Mouse (Mus musculus): ENCODE measurements around the gene Arf4. TPM values are rescaled to one million over a fixed set of nuclear protein-coding genes. Genes with fewer than 3 reads are reported as not detected.

The Arf4 gene
- polyA plus RNA-seq (2012; rRNA removed), result 127 and 159 TPM in 2 replicates

DNA sequence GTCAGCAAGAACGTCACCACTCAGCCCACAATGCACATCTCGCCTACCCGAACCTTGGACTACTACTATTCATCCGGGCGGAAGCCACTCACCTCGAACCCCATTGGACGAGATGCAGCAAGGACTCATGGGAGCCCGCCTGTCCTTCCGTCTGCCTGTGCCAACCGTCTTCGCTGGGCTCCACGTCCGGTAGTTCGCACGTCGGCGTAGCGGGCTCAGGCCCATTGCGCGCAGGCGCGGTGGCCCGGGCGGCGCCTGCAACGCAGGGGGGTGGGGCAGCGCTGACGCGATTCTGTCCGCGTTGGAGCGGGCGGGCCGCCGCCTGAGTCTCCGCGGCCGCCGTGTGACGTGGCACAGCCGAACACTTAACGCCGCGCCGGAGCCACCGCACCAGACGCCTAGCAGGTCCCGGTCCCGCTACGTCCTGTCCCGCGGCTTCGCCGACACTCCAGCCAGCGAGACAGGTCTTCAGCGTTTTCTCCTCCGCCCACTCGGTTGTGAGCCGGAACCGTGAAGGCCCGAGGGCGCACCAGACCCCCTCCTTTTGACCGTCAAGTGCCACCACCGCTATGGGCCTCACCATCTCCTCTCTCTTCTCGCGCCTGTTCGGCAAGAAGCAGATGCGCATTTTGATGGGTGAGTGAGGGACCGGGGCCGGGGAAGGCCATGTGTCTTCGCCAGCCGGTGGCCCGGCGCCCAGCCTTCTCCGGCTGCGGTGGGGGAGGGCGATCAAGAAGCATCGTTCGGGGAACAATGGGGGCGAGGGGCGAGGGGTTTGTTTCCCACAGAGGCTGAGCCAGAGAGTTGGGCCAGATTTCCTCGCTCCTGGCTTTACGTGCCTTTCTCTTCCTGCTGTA is at the start of gene Arf4:
Arf4 (plus strand) TSS at position 224 of the 857 bp plus-strand sequence.
- peak; percentile 94 for DNase-seq (ENCODE audit: low read depth, low spot score)
- under 1% methylated on average over 83 of the region's 83 CpGs for WGBS

DNA sequence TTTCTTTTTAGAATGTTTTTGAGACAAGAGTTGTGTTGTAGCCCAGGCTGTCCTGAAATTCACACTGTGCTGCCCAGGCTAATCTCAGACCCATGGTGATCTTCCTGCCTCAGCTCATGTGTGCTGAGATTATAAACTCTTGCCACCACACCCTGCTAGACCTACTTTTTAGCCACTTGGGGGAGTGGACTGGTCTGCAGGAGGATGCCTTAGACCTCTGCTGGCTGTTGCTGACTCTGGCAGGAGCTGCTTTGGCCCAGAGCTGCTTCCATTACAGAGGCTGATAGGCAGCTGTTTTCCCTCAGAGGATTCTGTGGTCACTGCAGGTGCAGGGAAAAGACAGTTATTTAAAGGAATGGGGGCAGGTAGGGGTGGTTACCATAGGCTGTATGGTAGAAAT is 46.5 kb upstream of the Arf4 start:
- no peak for DNase-seq (ENCODE audit: low read depth, low spot score)

- WGBS, result 79% methylated on average over 2 of the region's 2 CpGs
- DNase-seq (ENCODE audit: low read depth, low spot score), result no peak
Observed at GRCm38 (mm10) chr14:26593281-26593895, 44.5 kb upstream of the Arf4 start.

DNA sequence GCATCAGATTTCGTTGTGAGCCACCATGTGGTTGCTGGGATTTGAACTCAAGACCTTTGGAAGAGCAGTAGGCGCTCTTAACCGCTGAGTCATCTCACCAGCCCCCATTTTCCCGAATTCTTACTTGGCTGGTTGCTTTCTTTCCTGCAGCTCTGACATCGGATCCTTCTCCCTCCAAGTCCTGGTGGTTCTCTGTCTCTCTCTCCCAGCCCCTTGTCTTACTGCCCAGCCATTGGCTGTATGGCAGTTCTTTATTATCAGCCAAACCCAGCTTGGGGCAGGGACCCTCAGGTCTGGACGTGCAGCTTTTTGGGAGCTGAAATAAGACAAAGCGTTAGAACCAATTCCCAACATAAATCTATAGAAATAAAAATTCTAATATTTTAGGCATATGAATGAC is 42.7 kb upstream of the Arf4 start:
- no peak for DNase-seq (ENCODE audit: low read depth, low spot score)
- WGBS, result 92% methylated on average over 7 of the region's 7 CpGs

DNA sequence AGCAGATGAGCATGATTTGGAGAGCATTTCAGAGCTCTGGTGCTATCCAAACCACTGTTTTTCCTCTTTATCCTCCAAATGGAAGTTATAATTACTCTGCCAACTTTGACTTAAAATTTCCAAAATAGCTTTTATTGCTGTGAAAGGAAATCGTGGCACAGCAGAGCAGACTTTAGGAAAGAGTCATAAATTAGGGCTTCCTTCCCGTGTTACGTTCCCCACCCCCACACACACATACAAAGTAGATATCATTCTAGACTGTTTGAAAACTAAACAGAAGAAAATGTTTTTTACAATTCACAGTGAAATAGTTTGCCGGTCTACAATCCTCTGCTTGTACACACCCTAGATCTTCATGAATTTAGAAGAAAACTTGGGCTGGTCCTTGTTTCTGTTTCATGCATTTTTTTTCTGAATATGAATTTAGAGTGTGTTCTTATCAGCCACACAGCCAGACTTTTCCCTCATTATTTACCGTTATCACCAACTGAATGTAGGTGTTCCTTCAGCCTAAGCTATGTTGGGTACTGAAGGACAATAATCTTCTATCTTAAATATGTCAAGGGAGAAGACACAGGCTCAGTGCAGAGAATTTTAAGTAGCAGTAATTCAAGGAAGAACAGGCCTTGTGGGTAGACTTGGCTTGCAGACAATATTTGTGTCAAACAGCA is 42.0 kb upstream of the Arf4 start:
- DNase-seq (ENCODE audit: low read depth, low spot score), result no peak
- 56% methylated on average over 5 of the region's 5 CpGs for WGBS

DNA sequence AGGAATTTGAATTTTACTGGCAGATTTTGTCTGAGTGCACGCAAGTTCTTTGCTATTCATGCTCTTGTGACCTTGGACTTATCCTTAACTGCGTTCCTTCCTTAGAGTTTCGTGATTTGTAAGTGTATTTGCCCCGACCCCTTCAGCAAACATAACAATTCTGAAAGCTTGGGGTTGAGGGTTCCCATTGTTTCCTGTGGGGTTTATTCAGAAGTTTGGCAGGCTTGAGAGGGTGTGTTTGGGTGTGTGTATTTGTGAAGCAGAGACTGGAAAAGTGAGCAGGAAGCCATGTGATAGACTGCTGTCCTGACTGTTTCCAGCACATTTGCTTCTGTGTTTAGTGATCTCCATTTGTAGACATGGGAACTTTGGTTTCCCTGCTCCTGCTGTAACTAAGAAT is 32.5 kb upstream of the Arf4 start:
- 39% methylated on average over 4 of the region's 4 CpGs for WGBS

DNA sequence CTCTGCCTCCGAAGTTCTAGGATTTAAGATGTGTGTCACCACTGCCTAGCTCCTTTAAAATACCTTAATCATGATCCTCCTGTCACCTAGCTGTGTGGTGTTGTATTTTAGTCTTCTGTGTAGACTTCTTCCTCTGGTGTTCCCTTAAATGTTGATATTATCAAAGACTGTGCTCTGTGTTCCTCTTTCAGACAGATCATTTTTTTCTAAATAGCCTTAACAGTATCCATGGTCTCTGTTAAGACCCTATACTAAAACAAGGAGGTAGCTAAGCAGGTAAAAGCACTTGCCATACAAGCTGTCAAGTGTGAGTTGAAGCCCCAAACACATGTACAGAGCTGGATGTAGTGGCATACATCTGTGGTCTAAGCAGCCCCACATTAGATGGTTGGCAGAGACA is 28.2 kb upstream of the Arf4 start:
- DNase-seq (ENCODE audit: low read depth, low spot score), result no peak
- WGBS, result 93% methylated on average over 1 of the region's 1 CpGs

More for the DNA sequence above, 32.5 kb upstream of the Arf4 start:
- DNase-seq (ENCODE audit: low read depth, low spot score), result peak; percentile 16

DNA sequence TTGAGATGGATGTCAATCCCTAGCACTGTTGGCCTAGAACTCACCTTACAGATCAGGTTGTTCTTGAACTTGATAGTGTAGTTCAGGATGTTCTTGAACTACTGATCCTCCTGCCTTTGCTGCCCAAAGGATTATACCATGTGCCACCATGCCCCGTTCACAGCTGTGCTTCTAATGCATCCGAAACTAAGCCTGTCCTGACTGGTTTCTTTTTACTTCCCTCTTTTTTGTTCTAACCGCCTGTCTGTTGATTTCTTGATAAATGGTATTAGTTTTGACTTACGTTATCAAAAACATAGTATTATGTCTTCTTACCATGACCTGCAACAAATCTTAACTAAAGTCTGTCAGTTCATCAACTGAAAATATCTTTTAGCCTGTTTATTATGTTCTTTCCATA is 27.2 kb upstream of the Arf4 start:
- 91% methylated on average over 4 of the region's 4 CpGs for WGBS

GRCm38 (mm10) chr14:26625301-26625700 is 12.6 kb upstream of the Arf4 start:
- no peak for DNase-seq (ENCODE audit: low read depth, low spot score)
- WGBS, result 60% methylated on average over 4 of the region's 4 CpGs

More for the DNA sequence above, 27.2 kb upstream of the Arf4 start:
- no peak for DNase-seq (ENCODE audit: low read depth, low spot score)

DNA sequence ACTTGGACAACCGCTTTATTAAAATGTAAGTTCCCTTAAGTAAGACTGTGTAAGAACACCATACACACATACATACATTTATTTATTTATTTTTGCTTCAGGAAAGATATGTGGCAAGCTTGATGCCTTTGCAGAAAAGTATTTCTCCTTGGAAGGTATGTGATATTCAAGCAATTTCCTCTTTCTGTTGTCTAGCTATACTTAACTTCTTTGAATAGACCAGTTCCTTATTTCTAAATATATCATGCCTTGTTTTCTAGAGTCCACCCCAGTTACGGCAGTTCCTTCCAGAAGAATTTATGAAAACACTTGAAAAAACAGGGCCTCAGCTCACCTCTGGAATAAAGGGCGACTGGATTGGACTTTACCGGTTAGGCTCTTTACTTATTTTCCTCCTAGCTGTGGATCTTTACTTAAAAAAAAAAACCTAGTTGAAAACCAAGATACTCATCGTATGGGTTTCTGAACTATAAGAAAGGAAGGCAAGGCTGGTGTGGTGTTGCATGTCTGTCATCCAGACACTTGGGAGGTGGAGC is 11.2 kb upstream of the Arf4 start:
- 86% methylated on average over 5 of the region's 5 CpGs for WGBS
- no peak for DNase-seq (ENCODE audit: low read depth, low spot score)

DNA sequence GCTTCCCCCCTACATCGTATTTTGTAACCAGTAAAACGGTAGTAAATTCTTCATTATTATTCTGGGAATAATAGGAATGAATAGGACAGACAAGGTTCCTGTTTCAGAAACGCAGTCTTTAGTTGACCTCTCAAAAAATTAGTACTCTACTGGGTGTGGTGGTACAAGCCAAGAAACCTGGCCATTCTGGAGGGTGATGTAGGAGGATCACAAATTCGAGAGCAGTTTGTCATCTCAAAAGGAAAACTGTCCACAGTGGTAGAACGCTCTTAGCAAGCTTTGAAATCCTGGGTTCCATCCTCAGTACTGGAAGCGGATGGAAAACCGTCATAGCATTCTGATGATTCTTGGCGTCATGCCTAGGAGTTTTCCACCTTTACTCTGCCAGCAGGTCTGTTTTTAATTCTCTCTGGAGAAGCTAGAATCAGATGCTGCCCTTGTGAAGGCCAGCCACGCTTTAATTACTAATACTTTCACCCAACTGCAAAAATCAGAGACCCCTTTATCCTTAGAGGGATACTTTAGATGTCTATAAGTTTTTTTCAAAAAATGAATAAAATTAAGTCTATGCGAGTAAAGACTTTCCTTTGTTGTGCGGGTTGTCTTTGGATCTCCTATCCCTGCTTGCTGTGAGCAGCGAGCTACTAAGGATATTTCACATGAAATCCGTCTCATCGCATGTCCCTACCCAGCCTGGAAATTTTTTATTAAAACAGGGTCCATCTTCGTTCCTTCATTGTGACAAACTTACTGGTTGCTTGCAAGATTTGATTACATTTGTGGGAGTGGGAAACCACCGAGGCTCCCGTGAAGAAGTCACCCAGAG is 636 bp upstream of the Arf4 start:
- 6% methylated on average over 17 of the region's 17 CpGs for WGBS
- peak; percentile 33 for DNase-seq (ENCODE audit: low read depth, low spot score)

DNA sequence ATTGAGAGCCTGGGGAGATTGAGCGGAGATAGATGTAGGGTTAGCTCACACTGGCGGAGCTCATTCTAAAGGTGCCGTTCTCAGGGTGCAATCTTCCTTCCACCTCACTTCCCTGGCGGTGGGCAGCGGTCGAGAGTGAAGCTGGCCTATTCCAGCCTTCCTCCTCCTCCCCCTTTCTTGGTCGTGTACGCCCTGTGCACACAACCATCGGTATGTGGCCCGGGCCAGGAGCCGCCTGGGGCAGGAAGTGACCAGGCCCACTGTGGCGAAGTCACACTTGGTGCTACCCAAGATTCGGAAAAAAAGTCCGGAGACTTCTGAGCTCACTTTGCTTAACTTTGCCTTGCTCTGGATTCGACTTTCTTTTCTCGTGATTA is 822 bp downstream of the Arf4 start:
- peak; percentile 42 for DNase-seq (ENCODE audit: low read depth, low spot score)
- under 1% methylated on average over 16 of the region's 16 CpGs for WGBS

DNA sequence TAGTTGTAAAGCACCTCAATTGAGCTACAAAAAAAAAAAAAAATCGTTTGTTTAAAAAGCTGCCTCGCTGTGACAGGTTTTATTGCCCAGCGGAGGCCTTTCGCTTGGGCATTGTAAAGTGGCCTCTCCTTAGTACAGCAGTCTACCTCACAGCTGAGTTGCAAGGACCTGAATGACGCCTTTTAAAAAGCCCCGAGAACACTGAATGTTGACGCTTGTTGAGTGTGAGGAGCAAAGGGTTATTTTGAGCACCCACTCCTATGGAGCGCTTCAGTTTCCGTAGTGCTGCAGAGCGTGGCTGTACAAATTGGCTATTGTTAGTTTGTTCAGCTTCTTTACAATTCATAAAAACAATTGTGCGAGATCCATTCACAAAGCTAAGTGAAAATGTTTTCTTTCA is 1.4 kb downstream of the Arf4 start:
- DNase-seq (ENCODE audit: low read depth, low spot score), result peak; percentile 39

DNA sequence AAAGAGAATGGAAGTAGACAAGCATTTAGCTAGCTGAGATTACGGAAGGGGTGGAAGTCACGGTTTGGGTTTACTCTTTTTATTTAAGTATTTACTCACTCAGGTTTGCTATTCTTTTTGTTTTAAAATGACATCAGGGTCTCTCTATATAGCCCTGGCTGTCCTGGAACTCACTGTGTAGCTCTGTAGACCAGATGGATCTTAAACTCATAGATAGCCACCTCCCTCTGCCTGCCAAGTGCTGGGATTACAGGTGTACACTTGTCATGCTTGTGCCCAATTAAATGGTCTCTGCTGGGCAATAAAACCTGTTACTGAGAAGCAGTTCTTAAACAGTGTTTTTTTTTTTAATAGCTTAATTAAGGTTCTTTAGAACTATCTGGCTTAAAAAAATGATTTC is 2.1 kb downstream of the Arf4 start:
- 8% methylated on average over 2 of the region's 2 CpGs for WGBS
- peak; percentile 47 for DNase-seq (ENCODE audit: low read depth, low spot score)

More for the DNA sequence above, 1.4 kb downstream of the Arf4 start:
- WGBS, result under 1% methylated on average over 11 of the region's 11 CpGs

- no peak for DNase-seq (ENCODE audit: low read depth, low spot score)
- WGBS, result 44% methylated on average over 3 of the region's 3 CpGs
Observed at GRCm38 (mm10) chr14:26643006-26643624, 5.2 kb downstream of the Arf4 start.

- 64% methylated on average over 5 of the region's 5 CpGs for WGBS
- DNase-seq (ENCODE audit: low read depth, low spot score), result no peak
Observed at GRCm38 (mm10) chr14:26645989-26646650, 8.2 kb downstream of the Arf4 start.

- no peak for DNase-seq (ENCODE audit: low read depth, low spot score)
- WGBS, result 71% methylated on average over 2 of the region's 2 CpGs
Observed at GRCm38 (mm10) chr14:26647811-26648210, 9.9 kb downstream of the Arf4 start.

- DNase-seq (ENCODE audit: low read depth, low spot score), result no peak
Observed at GRCm38 (mm10) chr14:26651901-26652300, 14.0 kb downstream of the Arf4 start.

DNA sequence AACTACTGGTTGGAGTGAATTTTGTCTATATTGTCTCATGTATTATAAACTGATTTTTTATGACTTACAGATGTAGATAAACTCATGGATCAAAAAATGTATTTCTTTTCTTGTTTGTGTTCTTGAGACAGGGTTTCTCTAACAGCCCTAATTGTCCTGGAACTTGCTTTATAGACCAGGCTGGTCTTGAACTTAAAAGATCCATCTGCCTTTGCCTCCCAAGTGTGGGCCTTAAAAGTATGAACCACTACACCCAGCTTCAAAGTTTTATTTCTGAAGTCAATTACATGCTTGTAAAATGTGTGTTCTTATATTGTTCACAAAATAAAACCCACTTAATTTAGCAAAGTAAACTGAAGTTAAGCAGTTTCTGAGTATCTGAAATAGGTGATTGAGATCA is 20.3 kb downstream of the Arf4 start:
- DNase-seq (ENCODE audit: low read depth, low spot score), result no peak
